In the genomic region with DNA sequence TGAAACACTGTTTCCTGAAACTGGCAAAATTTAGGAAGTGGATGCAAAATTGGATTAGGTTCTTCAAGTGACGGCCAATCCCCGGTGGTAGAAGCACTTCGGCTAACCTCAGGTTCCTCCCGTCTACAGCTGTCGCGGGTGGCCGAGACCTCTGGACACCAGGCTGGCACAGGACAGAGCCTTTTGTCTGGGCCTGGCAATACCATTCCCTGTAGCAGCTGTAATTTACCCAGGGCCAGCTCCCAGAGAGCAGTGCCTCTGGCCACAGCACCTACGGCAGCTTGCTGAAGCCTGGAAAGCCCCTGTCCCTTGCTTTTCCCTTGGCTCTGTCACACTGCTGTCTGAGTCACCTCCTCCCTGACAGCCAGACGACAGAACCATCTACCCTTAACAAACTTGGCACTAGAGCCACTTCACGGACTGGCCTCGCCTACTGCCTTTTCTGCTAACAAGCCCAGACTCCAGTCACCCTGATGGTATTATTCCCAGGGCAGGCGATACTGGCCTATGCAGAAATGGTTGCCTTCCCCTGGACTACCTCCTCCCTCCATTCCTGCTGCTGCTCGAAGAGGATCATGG, we compare ENCODE assay signal across 10 mouse cellular contexts.
"Had no signal": no experiment of that assay in that cellular context is flagged by ENCODE, and none has a peak within 500 bp of the region (broad histone marks: within the 10 kb centered on the region; RNA-seq: fewer than 3 reads in every experiment).

No protein-coding gene starts in this region.

- ATAC-seq: midbrain, embryonic 16.5 days had no signal

- H3K9me3 ChIP-seq: limb, embryonic 13.5 days; midbrain, embryonic 12.5 days; stomach, embryonic 15.5 days had no signal

- DNase-seq: kidney, postnatal 14 days; left cerebral cortex, postnatal 4 days; lung, adult 18-20 months; right cerebral cortex, postnatal 14 days; thymus, postnatal 36 days had no signal

- H3K27me3 ChIP-seq: midbrain, embryonic 12.5 days; stomach, embryonic 15.5 days had no signal

- H3K36me3 ChIP-seq: limb, embryonic 13.5 days; midbrain, embryonic 12.5 days; stomach, embryonic 15.5 days had no signal

- H3K27ac ChIP-seq: limb, embryonic 13.5 days; liver, embryonic 14.5 days; midbrain, embryonic 12.5 days; stomach, embryonic 15.5 days had no signal

- H3K9ac ChIP-seq: limb, embryonic 13.5 days; liver, embryonic 14.5 days; midbrain, embryonic 12.5 days; stomach, embryonic 15.5 days had no signal

- H3K4me3 ChIP-seq: limb, embryonic 13.5 days; midbrain, embryonic 12.5 days; stomach, embryonic 15.5 days had no signal

- H3K4me1 ChIP-seq: midbrain, embryonic 12.5 days had no signal

- H3K4me2 ChIP-seq: limb, embryonic 13.5 days; midbrain, embryonic 12.5 days; stomach, embryonic 15.5 days had no signal
